Mouse (Mus musculus) CD4-positive, CD25-positive, alpha-beta regulatory T cell, adult 4 months (primary cell): ENCODE measurements around the gene Ramp1. TPM values are rescaled to one million over a fixed set of nuclear protein-coding genes. Genes with fewer than 3 reads are reported as not detected.

Experiments used
- ATAC-seq: one replicate; pipeline ENCODE4 v1.8.0; 2017
- polyA plus RNA-seq, 2 experiments: library from polyadenylated mRNA; unstranded; fragments of 100-300 nt; shearing (Covaris generic); gene quantifications; one replicate each; pipeline ENCODE4 v1.2.1; 2017

Gene Ramp1
- polyA plus RNA-seq, 2 experiments from 2014 or later: 28.9 to 31.6 TPM

- no peak for ATAC-seq
These were observed 21.5 kb downstream of the Ramp1 start for GRCm38 (mm10) chr1:91201122-91201521.

GRCm38 (mm10) chr1:91204221-91204765 is 24.7 kb downstream of the Ramp1 start:
- ATAC-seq: no peak

GRCm38 (mm10) chr1:91205651-91206050 is 26.0 kb downstream of the Ramp1 start:
- no peak for ATAC-seq

GRCm38 (mm10) chr1:91206336-91206735 is 26.7 kb downstream of the Ramp1 start:
- ATAC-seq: no peak

- ATAC-seq: no peak
These were observed 27.3 kb downstream of the Ramp1 start for GRCm38 (mm10) chr1:91206873-91207272.

- ATAC-seq: no peak
These were observed 27.9 kb downstream of the Ramp1 start for GRCm38 (mm10) chr1:91207334-91208074.

- no peak for ATAC-seq
These were observed 29.7 kb downstream of the Ramp1 start for GRCm38 (mm10) chr1:91209343-91209742.

GRCm38 (mm10) chr1:91209785-91210184 is 30.2 kb downstream of the Ramp1 start:
- ATAC-seq: no peak

GRCm38 (mm10) chr1:91211099-91211498 is 31.5 kb downstream of the Ramp1 start:
- ATAC-seq: peak; percentile 60

- no peak for ATAC-seq
These were observed 32.0 kb downstream of the Ramp1 start for GRCm38 (mm10) chr1:91211591-91212008.

GRCm38 (mm10) chr1:91215264-91215663 is 35.6 kb downstream of the Ramp1 start:
- ATAC-seq: no peak

GRCm38 (mm10) chr1:91215981-91216380 is 36.4 kb downstream of the Ramp1 start:
- no peak for ATAC-seq

GRCm38 (mm10) chr1:91216504-91217267 is 37.1 kb downstream of the Ramp1 start:
- no peak for ATAC-seq

- ATAC-seq: peak; percentile 65
These were observed 40.2 kb downstream of the Ramp1 start for GRCm38 (mm10) chr1:91219641-91220321.

GRCm38 (mm10) chr1:91220322-91220672 is 40.7 kb downstream of the Ramp1 start:
- ATAC-seq: peak; percentile 82

GRCm38 (mm10) chr1:91226562-91226961 is 46.9 kb downstream of the Ramp1 start:
- no peak for ATAC-seq

GRCm38 (mm10) chr1:91227381-91228054 is 47.9 kb downstream of the Ramp1 start:
- ATAC-seq: no peak

- ATAC-seq: no peak
These were observed 51.5 kb downstream of the Ramp1 start for GRCm38 (mm10) chr1:91231142-91231541.

- ATAC-seq: no peak
These were observed 52.3 kb downstream of the Ramp1 start for GRCm38 (mm10) chr1:91231896-91232295.

- no peak for ATAC-seq
These were observed 55.8 kb downstream of the Ramp1 start for GRCm38 (mm10) chr1:91235395-91235794.

GRCm38 (mm10) chr1:91237676-91238075 is 58.1 kb downstream of the Ramp1 start:
- ATAC-seq: no peak

GRCm38 (mm10) chr1:91239112-91239511 is 59.5 kb downstream of the Ramp1 start:
- ATAC-seq: peak; percentile 71

GRCm38 (mm10) chr1:91239800-91240199 is 60.2 kb downstream of the Ramp1 start:
- ATAC-seq: no peak
